Mouse (Mus musculus): ENCODE data around the gene Rasl12.

Gene Rasl12

GRCm38 (mm10) chr9:65435671-65436301 is 37.5 kb downstream of the Rasl12 start, which contains the start of gene Mtfmt:
TSS of gene Mtfmt (plus strand) at chr9:65435782.
- DNase-seq (ENCODE audit: low read depth, low spot score) = peak; percentile 93

DNA sequence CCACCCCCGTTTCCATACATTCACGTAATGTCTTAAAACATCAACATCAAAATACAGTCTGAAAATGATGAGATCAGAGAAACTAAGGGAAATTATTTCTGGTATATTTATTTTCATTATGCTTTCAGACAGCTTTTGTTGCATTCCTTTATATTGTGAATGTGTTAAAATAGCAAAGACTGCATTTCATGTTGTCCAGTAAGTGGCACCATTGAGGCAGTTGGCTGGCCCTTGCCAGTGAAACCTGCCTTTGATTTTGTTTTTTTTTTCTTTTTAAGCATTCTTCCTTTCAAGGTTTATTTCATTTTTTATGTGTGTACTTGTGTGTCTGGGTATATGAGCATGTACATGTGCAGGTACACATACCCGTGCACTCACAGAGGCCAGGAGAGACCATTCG is 46.4 kb downstream of the Rasl12 start:
- peak; percentile 35 for DNase-seq (ENCODE audit: low read depth, low spot score)

DNA sequence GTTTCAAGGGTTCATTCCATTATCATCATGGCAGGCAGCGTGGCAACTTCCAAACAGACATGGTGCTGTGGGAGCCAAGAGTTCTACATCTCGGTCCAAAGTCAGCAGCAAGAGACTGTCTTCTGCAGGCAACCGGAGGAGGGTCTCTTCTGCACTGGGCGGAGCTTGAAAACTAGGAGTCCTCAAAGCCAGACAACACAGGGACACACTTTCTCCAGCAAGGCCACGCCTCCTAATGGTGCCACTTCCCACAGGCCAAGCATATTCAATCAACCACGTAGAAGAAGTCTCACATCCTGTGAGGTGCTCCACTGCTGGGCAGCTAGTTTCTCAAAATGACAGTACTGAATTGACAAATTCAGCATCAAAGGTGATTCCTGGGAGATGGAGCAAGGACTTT is 49.6 kb downstream of the Rasl12 start:
- DNase-seq (ENCODE audit: low read depth, low spot score) = no peak

GRCm38 (mm10) chr9:65458975-65459374 is 60.7 kb downstream of the Rasl12 start:
- no peak for DNase-seq (ENCODE audit: low read depth, low spot score)

DNA sequence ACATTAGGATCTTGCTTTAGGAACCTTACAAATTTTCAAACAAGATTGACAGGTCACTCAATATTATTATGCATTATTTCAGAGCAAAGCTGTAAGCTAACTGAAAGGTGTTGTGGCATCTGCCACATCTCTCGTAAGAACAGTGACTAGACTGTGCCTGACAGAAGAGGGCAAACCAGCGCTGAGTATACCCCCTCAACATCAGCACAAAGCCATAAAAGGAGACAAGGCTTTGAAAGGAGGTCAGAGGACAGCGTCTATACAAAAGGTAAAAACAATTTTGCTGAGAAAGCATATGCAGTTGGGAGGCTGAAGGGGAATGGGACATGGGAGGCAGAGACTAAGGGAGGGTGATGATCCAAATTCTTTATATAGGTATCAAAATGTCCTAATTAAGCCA is 61.9 kb downstream of the Rasl12 start:
- DNase-seq (ENCODE audit: low read depth, low spot score) = no peak

GRCm38 (mm10) chr9:65460732-65461442 is 62.6 kb downstream of the Rasl12 start, which contains the start of gene Spg21:
TSS of gene Spg21 (plus strand) at chr9:65460947.
- DNase-seq (ENCODE audit: low read depth, low spot score) = peak; percentile 92

GRCm38 (mm10) chr9:65462544-65462943 is 64.2 kb downstream of the Rasl12 start:
- DNase-seq (ENCODE audit: low read depth, low spot score) = peak; percentile 5

GRCm38 (mm10) chr9:65464161-65464560 is 65.9 kb downstream of the Rasl12 start:
- DNase-seq (ENCODE audit: low read depth, low spot score) = peak; percentile 90

All from 3T3-L1 (cell line).